Mouse (Mus musculus) heart, embryonic 12.5 days (tissue): Measurements from ENCODE around the gene Kxd1. TPM values are rescaled to one million over a fixed set of nuclear protein-coding genes. Genes with fewer than 3 reads are reported as not detected.

Experiments used
- ATAC-seq: fragments of 200-750 bp; cut with Nextera tagmentation; 2 replicates; pipeline ENCODE4 v1.8.0; 2017; ENCODE audit warnings: moderate TSS enrichment, moderate library complexity; ENCODE audit not compliant: insufficient number of reproducible peaks, low FRiP score
- H3K27ac ChIP-seq: fragments of 300-500 bp; sonication (generic); 2 replicates; pipeline ENCODE4 v1.5.1; 2016; ENCODE audit warnings: mild to moderate bottlenecking, moderate library complexity; ENCODE audit not compliant: poor library complexity, severe bottlenecking
- H3K27me3 ChIP-seq: fragments of 300-500 bp; sonication (generic); replicated peaks from 2 replicates; pipeline ENCODE4 v1.6.1; 2016; ENCODE audit warnings: mild to moderate bottlenecking, moderate library complexity
- H3K36me3 ChIP-seq: fragments of 300-500 bp; sonication (generic); 2 replicates; pipeline ENCODE4 v1.6.1; 2016; ENCODE audit warnings: mild to moderate bottlenecking, moderate library complexity
- H3K4me1 ChIP-seq: fragments of 300-500 bp; sonication (generic); replicated peaks from 2 replicates; pipeline ENCODE4 v1.6.1; 2016; ENCODE audit warnings: mild to moderate bottlenecking
- H3K4me2 ChIP-seq: fragments of 300-500 bp; sonication (generic); 2 replicates; pipeline ENCODE4 v1.6.1; 2016; ENCODE audit warnings: mild to moderate bottlenecking, moderate library complexity
- H3K4me3 ChIP-seq: fragments of 300-500 bp; sonication (generic); 2 replicates; pipeline ENCODE4 v1.5.1; 2016; ENCODE audit warnings: mild to moderate bottlenecking
- H3K9ac ChIP-seq: fragments of 300-500 bp; sonication (generic); 2 replicates; pipeline ENCODE4 v1.6.1; 2016; ENCODE audit warnings: mild to moderate bottlenecking, moderate library complexity
- H3K9me3 ChIP-seq: fragments of 300-500 bp; sonication (generic); replicated peaks from 2 replicates; pipeline ENCODE4 v1.6.1; 2016; ENCODE audit warnings: mild to moderate bottlenecking, moderate library complexity
- WGBS: fragments of 180-500 bp; shearing (Covaris S2); methylation state at CpG from one replicate; pipeline ENCODE4 v1.1.7; 2016; 5-methylcytosine and 5-hydroxymethylcytosine counted together
- polyA plus RNA-seq: library from polyadenylated mRNA; unstranded; fragments of >200 nt; fragmentation: Nextera tagmentation; extraction: Ambion mirVana; gene quantifications from 2 replicates; pipeline ENCODE4 v1.2.1, GENCODE M21; 2016

Gene Kxd1
- polyA plus RNA-seq, 1 experiment from 2014 or later: 64.2 TPM

- H3K27ac ChIP-seq: no peak overlapping the region
- peaks cover 65% of the 10 kb centered on the region for H3K4me1 ChIP-seq
- H3K9ac ChIP-seq: no peak overlapping the region
- no peaks in the 10 kb centered on the region for H3K9me3 ChIP-seq
- H3K4me2 ChIP-seq: no peak overlapping the region
- H3K36me3 ChIP-seq: peaks cover 11% of the 10 kb centered on the region; the same call in 1 of the 2 replicates
- WGBS: 94% methylated on average over 6 of the region's 6 CpGs
- no peak for ATAC-seq
- H3K4me3 ChIP-seq: no peak overlapping the region; the same call in 1 of the 2 replicates
- H3K27me3 ChIP-seq: no peaks in the 10 kb centered on the region
Observed at GRCm38 (mm10) chr8:70464162-70464561, 63.6 kb downstream of the Kxd1 start.

GRCm38 (mm10) chr8:70463306-70463705, 64.5 kb downstream of the Kxd1 start:
- Histone ChIP-seq H3K4me2 (no peak overlapping the region), H3K27ac (no peak overlapping the region), H3K9ac (no peak overlapping the region), H3K4me1 (peaks cover 57% of the 10 kb centered on the region), H3K27me3 (no peaks in the 10 kb centered on the region), H3K9me3 (no peaks in the 10 kb centered on the region), H3K4me3 (no peak overlapping the region), H3K36me3 (peaks cover 11% of the 10 kb centered on the region; the same call in 1 of the 2 replicates)
- 83% methylated on average over 4 of the region's 4 CpGs for WGBS
- no peak for ATAC-seq

DNA sequence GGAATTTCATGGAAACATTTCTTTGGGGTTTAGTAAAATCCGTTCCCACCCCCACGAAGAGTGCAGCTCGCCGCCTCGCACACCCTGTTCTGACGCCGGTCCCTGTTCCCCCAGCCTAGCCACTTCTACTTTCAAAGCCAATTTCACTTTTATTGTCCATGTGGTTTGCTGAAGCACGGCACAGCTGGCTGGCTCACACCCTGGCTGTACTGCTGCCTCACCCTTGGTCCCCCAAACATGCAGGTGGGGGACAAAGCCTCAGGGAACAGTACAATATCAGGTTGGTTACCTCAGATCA, 65.3 kb downstream of the Kxd1 start:
- H3K9ac ChIP-seq: no peak overlapping the region
- H3K4me2 ChIP-seq: no peak overlapping the region
- peaks cover 48% of the 10 kb centered on the region for H3K4me1 ChIP-seq
- no peak overlapping the region for H3K4me3 ChIP-seq
- WGBS: 90% methylated on average over 8 of the region's 8 CpGs
- no peak for ATAC-seq
- H3K36me3 ChIP-seq: peaks cover 11% of the 10 kb centered on the region; the same call in 1 of the 2 replicates
- no peak overlapping the region for H3K27ac ChIP-seq
- no peaks in the 10 kb centered on the region for H3K9me3 ChIP-seq
- no peaks in the 10 kb centered on the region for H3K27me3 ChIP-seq

GRCm38 (mm10) chr8:70461765-70462515, 65.8 kb downstream of the Kxd1 start:
- Histone ChIP-seq H3K4me1 (peaks cover 43% of the 10 kb centered on the region), H3K9me3 (no peaks in the 10 kb centered on the region), H3K4me3 (no peak overlapping the region), H3K36me3 (peaks cover 11% of the 10 kb centered on the region; the same call in 1 of the 2 replicates), H3K27ac (no peak overlapping the region), H3K4me2 (no peak overlapping the region), H3K9ac (no peak overlapping the region), H3K27me3 (no peaks in the 10 kb centered on the region)
- WGBS: 70% methylated on average over 16 of the region's 16 CpGs
- peak; percentile 23; the same call in 1 of the 2 replicates for ATAC-seq

GRCm38 (mm10) chr8:70460606-70461005, 67.2 kb downstream of the Kxd1 start:
- H3K4me1 ChIP-seq: peaks cover 33% of the 10 kb centered on the region
- no peak overlapping the region; the same call in 1 of the 2 replicates for H3K27ac ChIP-seq
- H3K9ac ChIP-seq: no peak overlapping the region
- peaks cover 3% of the 10 kb centered on the region; the same call in 1 of the 2 replicates for H3K36me3 ChIP-seq
- H3K4me3 ChIP-seq: no peak overlapping the region
- no peaks in the 10 kb centered on the region for H3K27me3 ChIP-seq
- ATAC-seq: no peak
- H3K9me3 ChIP-seq: no peaks in the 10 kb centered on the region
- H3K4me2 ChIP-seq: no peak overlapping the region
- 59% methylated on average over 9 of the region's 9 CpGs for WGBS

DNA sequence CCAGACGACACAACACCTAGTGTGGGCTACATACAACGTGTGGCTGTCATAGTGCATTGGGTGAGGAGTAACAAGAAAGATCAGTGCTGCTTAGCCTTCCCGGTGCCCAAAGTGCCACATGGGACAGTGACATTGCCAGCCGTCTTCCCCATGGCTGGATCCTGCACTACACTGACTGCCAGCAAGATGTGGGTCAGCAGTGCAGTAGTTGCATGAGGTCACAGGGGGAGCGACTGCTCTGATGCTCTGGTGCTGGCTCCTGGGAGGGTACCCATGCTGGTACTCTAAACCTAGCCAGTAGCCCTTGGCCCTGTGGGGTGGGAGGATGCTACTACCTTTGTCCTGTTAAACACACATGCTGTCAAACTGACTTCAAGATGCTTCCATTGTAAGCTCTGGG, 67.6 kb downstream of the Kxd1 start:
- Histone ChIP-seq H3K27ac (no peak overlapping the region; the same call in 1 of the 2 replicates), H3K4me3 (no peak overlapping the region), H3K4me1 (peaks cover 33% of the 10 kb centered on the region), H3K27me3 (no peaks in the 10 kb centered on the region), H3K4me2 (no peak overlapping the region), H3K9me3 (no peaks in the 10 kb centered on the region), H3K9ac (no peak overlapping the region), H3K36me3 (0 out of 2 replicates have a peak, but pooled peaks cover 3% of the 10 kb centered on the region)
- 86% methylated on average over 5 of the region's 5 CpGs for WGBS
- ATAC-seq: no peak

DNA sequence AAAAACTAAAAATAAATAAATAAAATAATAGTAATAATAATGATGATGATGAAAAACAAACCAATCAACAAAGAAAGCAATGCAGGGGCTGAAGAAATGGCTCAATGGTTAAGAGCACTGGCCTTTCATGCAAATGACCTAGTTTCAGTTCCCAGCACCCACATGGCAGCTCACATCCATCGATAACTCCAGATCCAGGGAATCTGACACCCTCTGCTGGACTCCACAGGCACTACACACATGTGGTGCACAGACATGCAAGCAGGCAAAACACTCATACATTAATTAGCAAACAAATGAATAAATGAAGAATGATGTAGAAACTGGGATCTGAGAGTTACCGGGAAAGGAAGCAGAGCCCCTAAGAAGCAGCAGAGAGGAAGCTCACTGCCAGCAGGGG, 68.1 kb downstream of the Kxd1 start:
- no peak for ATAC-seq
- Histone ChIP-seq H3K36me3 (0 out of 2 replicates have a peak, but pooled peaks cover 3% of the 10 kb centered on the region), H3K4me3 (no peak overlapping the region), H3K27ac (no peak overlapping the region), H3K9me3 (no peaks in the 10 kb centered on the region), H3K4me2 (no peak overlapping the region), H3K27me3 (no peaks in the 10 kb centered on the region), H3K9ac (no peak overlapping the region), H3K4me1 (peaks cover 30% of the 10 kb centered on the region)
- 100% methylated on average over 2 of the region's 2 CpGs for WGBS

DNA sequence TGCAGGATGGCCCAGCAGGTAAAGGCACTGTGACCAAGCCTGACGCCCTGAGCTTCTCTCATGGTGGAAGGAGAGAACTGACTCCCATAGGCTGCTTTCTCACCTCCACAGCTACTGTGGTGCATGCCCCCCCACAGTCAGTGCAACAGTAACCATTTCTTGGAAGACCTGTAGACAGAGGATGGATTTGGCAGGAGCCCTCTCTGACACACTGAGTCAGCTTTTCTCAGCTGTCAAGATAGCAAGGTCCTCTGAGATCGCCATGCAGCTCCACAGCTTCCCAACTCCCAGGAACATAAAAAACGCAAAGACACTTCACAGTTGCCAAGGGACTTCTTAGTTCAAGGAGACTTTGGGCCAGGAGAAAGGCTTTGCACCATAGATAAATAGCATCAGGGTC, 69.3 kb downstream of the Kxd1 start:
- no peak for ATAC-seq
- 69% methylated on average over 3 of the region's 3 CpGs for WGBS
- Histone ChIP-seq H3K27ac (no peak overlapping the region), H3K9ac (no peak overlapping the region), H3K9me3 (no peaks in the 10 kb centered on the region), H3K4me1 (peaks cover 41% of the 10 kb centered on the region), H3K27me3 (no peaks in the 10 kb centered on the region), H3K4me3 (no peak overlapping the region), H3K36me3 (0 out of 2 replicates have a peak, but pooled peaks cover 3% of the 10 kb centered on the region), H3K4me2 (no peak overlapping the region)

Other genes with a start within 250 kb of the Kxd1 start
- 46.0 and 48.4 TPM in 2 replicates for gene Homer3, start 245.1 kb downstream of the Kxd1 start, polyA plus RNA-seq
- gene Ddx49, start 225.5 kb downstream of the Kxd1 start, polyA plus RNA-seq: 32.8 and 34.3 TPM in 2 replicates
- gene Cope, start 225.4 kb downstream of the Kxd1 start, polyA plus RNA-seq: 251 and 272 TPM in 2 replicates
- 2.1 and 2.5 TPM in 2 replicates for gene Cers1, start 212.2 kb downstream of the Kxd1 start, polyA plus RNA-seq
- gene Gdf1, start 198.1 kb downstream of the Kxd1 start, polyA plus RNA-seq: 2.1 TPM in 2 replicates
- gene Upf1, start 174.7 kb downstream of the Kxd1 start, polyA plus RNA-seq: 24.5 and 25.5 TPM in 2 replicates
- 2.7 and 3.6 TPM in 2 replicates for gene Comp, start 154.4 kb downstream of the Kxd1 start, polyA plus RNA-seq
- 14.9 and 15.0 TPM in 2 replicates for gene Crtc1, start 88.4 kb downstream of the Kxd1 start, polyA plus RNA-seq
- 12.6 and 14.0 TPM in 2 replicates for gene Klhl26, start 51.0 kb downstream of the Kxd1 start, polyA plus RNA-seq
- gene Tmem59l, start 40.6 kb downstream of the Kxd1 start, polyA plus RNA-seq: 0.22 and 0.33 TPM in 2 replicates
- 1.00 and 1.8 TPM in 2 replicates for gene Crlf1, start 34.8 kb downstream of the Kxd1 start, polyA plus RNA-seq
- gene Rex1bd, start 21.2 kb downstream of the Kxd1 start, polyA plus RNA-seq: 115 TPM in 2 replicates
- gene Uba52, start 17.2 kb downstream of the Kxd1 start, polyA plus RNA-seq: 779 and 792 TPM in 2 replicates
- 227 and 231 TPM in 2 replicates for gene Fkbp8, start 232 bp downstream of the Kxd1 start, polyA plus RNA-seq
- gene Ell, start 11.5 kb upstream of the Kxd1 start, polyA plus RNA-seq: 13.5 and 14.7 TPM in 2 replicates
- gene Isyna1, start 66.4 kb upstream of the Kxd1 start, polyA plus RNA-seq: 138 and 142 TPM in 2 replicates
- gene Ssbp4, start 80.9 kb upstream of the Kxd1 start, polyA plus RNA-seq: 76.0 and 78.6 TPM in 2 replicates
- 0.65 and 0.71 TPM in 2 replicates for gene Lrrc25, start 88.2 kb upstream of the Kxd1 start, polyA plus RNA-seq
- gene Gdf15, start 104.5 kb upstream of the Kxd1 start, polyA plus RNA-seq: 1.0 and 1.1 TPM in 2 replicates
- 32.1 and 35.6 TPM in 2 replicates for gene Pgpep1, start 132.4 kb upstream of the Kxd1 start, polyA plus RNA-seq
- gene Lsm4, start 145.3 kb upstream of the Kxd1 start, polyA plus RNA-seq: 289 and 301 TPM in 2 replicates
- 183 and 206 TPM in 2 replicates for gene Jund, start 171.0 kb upstream of the Kxd1 start, polyA plus RNA-seq
- gene Iqcn, start 175.5 kb upstream of the Kxd1 start, polyA plus RNA-seq: 0.04 and 0.06 TPM in 2 replicates
- gene Gm3336, start 190.6 kb upstream of the Kxd1 start, polyA plus RNA-seq: not detected in 2 replicates
- 0.05 and 0.09 TPM in 2 replicates for gene Pde4c, start 195.8 kb upstream of the Kxd1 start, polyA plus RNA-seq
- 19.1 and 19.2 TPM in 2 replicates for gene Rab3a, start 226.7 kb upstream of the Kxd1 start, polyA plus RNA-seq
- 37.2 and 37.9 TPM in 2 replicates for gene Mpv17l2, start 233.0 kb upstream of the Kxd1 start, polyA plus RNA-seq
- gene Pik3r2, start 248.8 kb upstream of the Kxd1 start, polyA plus RNA-seq: 35.2 and 37.2 TPM in 2 replicates